Mouse (Mus musculus): ENCODE data around the gene Zfp467. TPM values are rescaled to one million over a fixed set of nuclear protein-coding genes. Genes with fewer than 3 reads are reported as not detected.

Zfp467 gene
- polyA plus RNA-seq (2012; rRNA removed), result 14.9 and 16.1 TPM in 2 replicates

DNA sequence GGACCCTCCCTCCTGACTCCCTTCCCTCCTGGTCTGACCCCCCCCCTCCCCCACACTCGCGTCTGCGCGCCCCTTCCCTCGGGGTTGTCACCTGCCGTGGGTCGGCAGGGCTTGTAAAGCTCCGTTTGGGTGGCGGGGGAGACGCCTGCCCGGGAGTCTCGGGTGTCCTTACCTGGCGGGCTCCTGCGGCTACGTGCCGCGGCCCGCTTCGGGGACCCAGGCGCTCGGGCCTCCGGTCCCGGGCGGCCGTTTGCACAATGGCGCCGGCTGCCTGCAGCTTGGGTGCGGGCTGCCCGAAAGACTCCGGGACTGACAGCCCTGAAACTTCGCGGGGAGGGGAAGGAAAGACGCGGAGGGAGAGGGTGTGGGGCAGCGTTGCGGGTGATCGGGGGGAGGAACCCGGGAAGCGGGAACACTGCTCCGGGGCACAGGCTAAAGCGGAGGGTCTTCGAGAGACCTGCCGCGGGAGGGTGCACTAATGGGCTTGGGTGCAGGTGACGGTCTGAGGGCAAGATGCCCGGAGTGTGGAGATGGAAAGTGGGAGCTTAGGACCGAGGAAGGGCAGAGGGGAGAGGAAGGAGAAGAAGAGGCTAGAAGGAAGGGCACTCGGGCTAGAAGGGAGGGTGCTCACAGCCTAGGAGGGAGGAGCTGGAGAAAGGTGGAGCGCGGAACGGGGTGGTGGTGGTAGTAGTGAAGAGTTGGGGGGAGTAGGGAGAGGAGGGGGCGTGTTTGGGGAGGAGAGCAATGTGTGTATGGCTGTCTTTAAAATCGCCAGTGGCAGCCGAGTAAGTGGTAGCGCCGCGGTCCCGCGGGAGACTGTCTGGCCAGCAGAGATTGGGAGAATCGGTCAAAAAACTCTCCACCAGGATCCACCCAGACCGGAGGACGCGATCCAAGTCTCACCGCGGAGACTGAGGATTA is at the start of gene Zfp467:
Gene Zfp467 (minus strand): TSS at position 645 of the 921 bp plus-strand sequence.
- TF ChIP-seq CTCF (IDR thresholded peaks at IDR 0.05; ENCODE audit: extremely low read depth, insufficient read depth, insufficient read length, insufficient replicate concordance) (no peak), POLR2A (IDR thresholded peaks at IDR 0.05; ENCODE audit: low read depth, low read length) (no peak)
- no peaks in the 10 kb centered on the region; the same call in 1 of the 2 replicates for H3K27me3 ChIP-seq (ENCODE audit: control insufficient read depth, insufficient read depth, low read length)
- peak within 1 kb of the TSS; percentile 70 for H3K27ac ChIP-seq (ENCODE audit: insufficient read depth, low read length)
- 0 out of 2 replicates have a peak, but pooled peaks cover 2% of the 10 kb centered on the region for H3K36me3 ChIP-seq (ENCODE audit: control insufficient read depth, insufficient read depth, low read length)
- 2% methylated on average over 64 of the region's 65 CpGs for WGBS
- peaks cover 5% of the 10 kb centered on the region; the same call in 1 of the 2 replicates for H3K4me1 ChIP-seq (ENCODE audit: control insufficient read depth, insufficient read depth, insufficient read length)
- peak in 1 of 2 experiments; percentile 34 for DNase-seq (ENCODE audit: low read depth in 1 of 2, low spot score in 2 of 2)
- H3K4me3 ChIP-seq (ENCODE audit: extremely low read depth, insufficient read depth, insufficient read length), result peak within 1 kb of the TSS; percentile 76

DNA sequence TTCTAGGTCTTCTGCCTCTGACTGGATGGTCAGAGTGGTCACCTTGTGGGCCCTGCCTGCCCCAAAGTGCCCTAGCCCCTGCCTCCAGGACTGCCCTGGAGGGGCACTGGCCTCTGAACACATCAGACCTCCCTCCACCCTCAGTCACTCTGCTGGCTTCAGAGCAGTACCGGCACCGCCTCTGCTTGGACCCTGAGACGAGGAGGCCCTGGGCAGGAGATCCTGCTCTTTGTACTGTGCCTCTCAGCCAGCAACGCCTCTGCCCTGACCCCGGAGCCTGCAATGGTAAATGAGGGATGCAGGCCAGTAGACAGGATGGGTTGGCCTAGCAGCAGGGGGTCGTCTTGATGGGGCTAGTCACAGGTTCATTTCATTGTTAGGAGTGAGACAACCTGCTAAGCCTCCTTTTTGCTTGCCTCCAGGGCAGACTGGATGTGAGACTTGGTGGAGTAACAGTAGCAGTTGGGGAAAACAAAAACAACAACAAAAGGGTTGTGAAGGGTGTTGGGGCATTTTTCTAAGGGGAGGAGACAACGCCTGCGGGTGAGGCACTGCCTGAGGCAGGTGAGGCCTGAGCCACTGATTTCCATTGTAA is 47.6 kb upstream of the Zfp467 start:
- no peaks in the 10 kb centered on the region for H3K27me3 ChIP-seq (ENCODE audit: control insufficient read depth, insufficient read depth, low read length)
- H3K27ac ChIP-seq (ENCODE audit: insufficient read depth, low read length), result no peak overlapping the region
- no peaks in the 10 kb centered on the region for H3K36me3 ChIP-seq (ENCODE audit: control insufficient read depth, insufficient read depth, low read length)
- H3K4me1 ChIP-seq (ENCODE audit: control insufficient read depth, insufficient read depth, insufficient read length), result no peaks in the 10 kb centered on the region
- no peak for DNase-seq (ENCODE audit: low read depth in 1 of 2, low spot score in 2 of 2)
- no peak for TF ChIP-seq CTCF (IDR thresholded peaks at IDR 0.05; ENCODE audit: extremely low read depth, insufficient read depth, insufficient read length, insufficient replicate concordance)
- H3K4me3 ChIP-seq (ENCODE audit: extremely low read depth, insufficient read depth, insufficient read length), result no peak overlapping the region
- WGBS, result 93% methylated on average over 8 of the region's 8 CpGs

DNA sequence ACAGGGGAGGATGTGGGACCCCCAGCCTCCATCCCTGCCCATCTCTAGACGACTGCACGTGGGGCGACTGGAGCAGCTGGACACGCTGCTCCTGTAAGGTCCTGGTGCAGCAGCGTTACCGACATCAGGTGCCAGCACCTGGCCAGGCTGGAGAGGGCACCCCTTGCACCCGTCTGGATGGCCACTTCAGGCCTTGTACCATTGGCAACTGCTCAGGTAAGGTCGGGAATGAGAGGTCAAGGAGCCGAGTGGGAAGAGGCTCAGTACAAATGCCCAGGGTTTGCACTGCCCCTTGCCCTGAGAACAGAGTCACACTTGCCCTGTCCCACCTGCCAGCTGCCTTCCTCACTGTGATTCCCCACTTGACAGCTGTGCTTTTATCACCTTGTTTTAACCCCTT is 45.7 kb upstream of the Zfp467 start:
- H3K36me3 ChIP-seq (ENCODE audit: control insufficient read depth, insufficient read depth, low read length), result no peaks in the 10 kb centered on the region
- no peaks in the 10 kb centered on the region for H3K27me3 ChIP-seq (ENCODE audit: control insufficient read depth, insufficient read depth, low read length)
- WGBS, result 63% methylated on average over 9 of the region's 9 CpGs
- no peak for DNase-seq (ENCODE audit: low read depth in 1 of 2, low spot score in 2 of 2)
- no peak overlapping the region for H3K4me3 ChIP-seq (ENCODE audit: extremely low read depth, insufficient read depth, insufficient read length)
- H3K4me1 ChIP-seq (ENCODE audit: control insufficient read depth, insufficient read depth, insufficient read length), result no peaks in the 10 kb centered on the region
- TF ChIP-seq CTCF (IDR thresholded peaks at IDR 0.05; ENCODE audit: extremely low read depth, insufficient read depth, insufficient read length, insufficient replicate concordance) (no peak), POLR2A (IDR thresholded peaks at IDR 0.05; ENCODE audit: low read depth, low read length) (no peak)
- H3K27ac ChIP-seq (ENCODE audit: insufficient read depth, low read length), result no peak overlapping the region

DNA sequence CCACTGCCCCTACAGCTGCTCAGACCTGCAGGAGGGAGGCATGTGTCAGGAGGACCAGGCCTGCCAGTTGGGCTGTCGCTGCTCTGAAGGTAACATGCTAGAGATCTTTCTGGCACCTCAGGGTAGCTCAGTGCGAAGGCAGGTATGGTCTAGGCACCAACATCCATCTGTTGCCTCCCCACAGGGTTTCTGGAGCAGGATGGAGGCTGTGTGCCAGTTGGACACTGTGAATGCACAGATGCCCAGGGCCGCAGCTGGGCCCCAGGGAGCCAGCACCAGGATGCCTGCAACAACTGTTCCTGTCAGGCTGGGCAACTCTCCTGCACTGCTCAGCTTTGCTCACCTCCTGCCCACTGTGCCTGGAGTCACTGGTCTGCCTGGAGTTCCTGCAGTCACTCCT is 44.1 kb upstream of the Zfp467 start:
- 90% methylated on average over 3 of the region's 3 CpGs for WGBS
- no peak for DNase-seq (ENCODE audit: low read depth in 1 of 2, low spot score in 2 of 2)
- Histone ChIP-seq H3K27me3 (ENCODE audit: control insufficient read depth, insufficient read depth, low read length) (no peaks in the 10 kb centered on the region), H3K4me1 (ENCODE audit: control insufficient read depth, insufficient read depth, insufficient read length) (no peaks in the 10 kb centered on the region), H3K4me3 (ENCODE audit: extremely low read depth, insufficient read depth, insufficient read length) (no peak overlapping the region), H3K36me3 (ENCODE audit: control insufficient read depth, insufficient read depth, low read length) (no peaks in the 10 kb centered on the region), H3K27ac (ENCODE audit: insufficient read depth, low read length) (no peak overlapping the region)
- TF ChIP-seq POLR2A (IDR thresholded peaks at IDR 0.05; ENCODE audit: low read depth, low read length), result no peak
- TF ChIP-seq CTCF (IDR thresholded peaks at IDR 0.05; ENCODE audit: extremely low read depth, insufficient read depth, insufficient read length, insufficient replicate concordance), result no peak

DNA sequence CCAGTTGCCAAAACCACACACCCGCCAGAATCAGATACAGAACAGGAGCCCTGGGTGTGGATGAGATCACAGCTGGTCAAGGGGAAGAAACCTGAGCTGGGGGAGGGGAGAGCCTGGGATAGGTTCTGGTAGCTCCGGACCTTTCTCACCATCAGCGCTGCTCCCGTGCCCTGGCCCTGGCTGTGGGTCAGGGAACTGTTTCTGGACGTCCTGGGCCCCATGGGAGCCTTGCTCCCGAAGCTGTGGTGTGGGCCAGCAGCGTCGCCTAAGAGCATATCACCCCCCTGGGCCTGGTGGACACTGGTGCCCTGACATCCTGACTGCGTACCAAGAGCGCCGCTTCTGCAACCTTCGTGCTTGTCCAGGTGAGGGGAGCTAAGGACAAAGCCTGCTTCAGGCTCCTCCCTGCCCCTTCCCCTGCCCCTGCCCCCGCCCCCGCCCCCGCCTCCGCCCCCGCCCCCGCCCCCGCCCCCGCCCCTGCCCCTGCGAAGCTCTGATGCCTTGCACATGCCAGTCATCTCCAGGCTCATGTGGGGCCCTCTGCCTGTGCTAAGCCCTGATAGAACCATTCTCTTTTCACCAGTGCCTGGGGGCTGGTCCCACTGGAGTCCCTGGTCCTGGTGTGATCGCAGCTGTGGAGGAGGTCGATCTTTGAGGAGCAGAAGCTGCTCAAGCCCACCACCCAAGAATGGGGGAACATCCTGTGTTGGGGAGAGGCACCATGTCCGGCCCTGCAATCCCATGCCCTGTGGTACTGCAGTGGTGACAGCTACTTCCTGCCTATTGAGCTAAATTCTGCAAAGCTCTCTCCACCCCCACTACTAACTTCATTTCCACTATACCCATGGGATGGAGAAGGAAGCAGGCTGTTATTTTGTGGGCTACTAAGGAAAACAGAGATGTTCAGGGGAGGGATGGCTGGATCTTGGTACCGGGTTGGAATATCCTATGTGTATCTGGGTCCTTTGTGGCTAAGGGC is 42.4 kb upstream of the Zfp467 start:
- no peak for DNase-seq (ENCODE audit: low read depth in 1 of 2, low spot score in 2 of 2)
- Histone ChIP-seq H3K36me3 (ENCODE audit: control insufficient read depth, insufficient read depth, low read length) (no peaks in the 10 kb centered on the region), H3K4me3 (ENCODE audit: extremely low read depth, insufficient read depth, insufficient read length) (no peak overlapping the region), H3K27ac (ENCODE audit: insufficient read depth, low read length) (no peak overlapping the region), H3K4me1 (ENCODE audit: control insufficient read depth, insufficient read depth, insufficient read length) (no peaks in the 10 kb centered on the region), H3K27me3 (ENCODE audit: control insufficient read depth, insufficient read depth, low read length) (no peaks in the 10 kb centered on the region)
- TF ChIP-seq CTCF (IDR thresholded peaks at IDR 0.05; ENCODE audit: extremely low read depth, insufficient read depth, insufficient read length, insufficient replicate concordance), result no peak
- TF ChIP-seq POLR2A (IDR thresholded peaks at IDR 0.05; ENCODE audit: low read depth, low read length), result no peak
- 12% methylated on average over 19 of the region's 25 CpGs for WGBS

- Histone ChIP-seq H3K36me3 (ENCODE audit: control insufficient read depth, insufficient read depth, low read length) (no peaks in the 10 kb centered on the region), H3K4me3 (ENCODE audit: extremely low read depth, insufficient read depth, insufficient read length) (no peak overlapping the region), H3K27me3 (ENCODE audit: control insufficient read depth, insufficient read depth, low read length) (no peaks in the 10 kb centered on the region), H3K4me1 (ENCODE audit: control insufficient read depth, insufficient read depth, insufficient read length) (no peaks in the 10 kb centered on the region), H3K27ac (ENCODE audit: insufficient read depth, low read length) (no peak overlapping the region)
- no peak for DNase-seq (ENCODE audit: low read depth in 1 of 2, low spot score in 2 of 2)
- WGBS, result 71% methylated on average over 5 of the region's 5 CpGs
- TF ChIP-seq POLR2A (IDR thresholded peaks at IDR 0.05; ENCODE audit: low read depth, low read length) (no peak), CTCF (IDR thresholded peaks at IDR 0.05; ENCODE audit: extremely low read depth, insufficient read depth, insufficient read length, insufficient replicate concordance) (no peak)
These were observed 36.9 kb upstream of the Zfp467 start for GRCm38 (mm10) chr6:48482501-48482900.
